In genomic region chr9:80277157-80277556, GRCm38 (mm10) we compare ENCODE assay signal across 16 mouse cellular contexts.
DNase-seq lines count a peak whose midpoint lies in the region; ATAC-seq and TF ChIP-seq lines count a peak whose summit lies in the region.
"Had no signal": no experiment of that assay in that cellular context is flagged by ENCODE, and none has a peak within 500 bp of the region (broad histone marks: within the 10 kb centered on the region; RNA-seq: fewer than 3 reads in every experiment).

No protein-coding gene starts in this region.

- ATAC-seq in midbrain, embryonic 11.5 days (ENCODE audit: low FRiP score): 0 out of 2 replicates have a peak, but pooled peaks have one; percentile 44
- no peak for ATAC-seq in midbrain, embryonic 16.5 days
- no peak for ATAC-seq in granulocyte monocyte progenitor cell, adult 5-6 weeks (replicated peaks; ENCODE audit: poor library complexity, severe bottlenecking)

- TF ChIP-seq CTCF in brain, embryonic 14.5 days (IDR thresholded peaks at IDR 0.05; ENCODE audit: borderline replicate concordance, extremely low read depth, insufficient read depth, insufficient read length): no peak

- H3K4me2 ChIP-seq in midbrain, embryonic 11.5 days: no peak overlapping the region
- H3K4me2 ChIP-seq in midbrain, embryonic 16.5 days (ENCODE audit: low read length): no peak overlapping the region
- H3K4me2 ChIP-seq: heart, embryonic 11.5 days; liver, embryonic 15.5 days had no signal

- no peak overlapping the region for H3K4me3 ChIP-seq in midbrain, embryonic 11.5 days (ENCODE audit: low read depth, low read length)
- H3K4me3 ChIP-seq in midbrain, embryonic 16.5 days (ENCODE audit: low read depth, low read length): no peak overlapping the region
- H3K4me3 ChIP-seq: forebrain, embryonic 10.5 days; hindbrain, embryonic 10.5 days; layer of hippocampus, adult 2 months; liver, embryonic 15.5 days had no signal

- peak; percentile 26 for DNase-seq in embryo, embryonic 10.5 days (ENCODE audit: low spot score)
- no peak for DNase-seq in embryo, embryonic 10 days (ENCODE audit: low spot score)
- peak; percentile 84 for DNase-seq in midbrain, embryonic 11.5 days (ENCODE audit: low spot score, missing footprints)
- DNase-seq in brain, embryonic 14.5 days (ENCODE audit: low read depth): peak; percentile 15
- peak; percentile 10 for DNase-seq in forelimb bud, embryonic 11.5 days (ENCODE audit: low read depth, low spot score)
- no peak for DNase-seq in T-cell, adult 2 months (ENCODE audit: low spot score)
- DNase-seq: kidney, adult 9 months; lung, postnatal 36 days; right cerebral cortex, postnatal 4 days had no signal

- no peak for TF ChIP-seq POLR2A in brain, embryonic 14.5 days (IDR thresholded peaks at IDR 0.05; ENCODE audit: borderline replicate concordance, extremely low read depth, insufficient read depth, insufficient read length, poor library complexity, severe bottlenecking)

- no peak overlapping the region for H3K9ac ChIP-seq in midbrain, embryonic 11.5 days (ENCODE audit: low read length)
- no peak overlapping the region for H3K9ac ChIP-seq in midbrain, embryonic 16.5 days (ENCODE audit: low read depth, low read length)
- H3K9ac ChIP-seq: liver, embryonic 15.5 days had no signal

- 49% methylated on average over 2 of the region's 2 CpGs for WGBS in midbrain, embryonic 11.5 days
- WGBS in midbrain, embryonic 16.5 days: 47% methylated on average over 2 of the region's 2 CpGs

- H3K27me3 ChIP-seq in midbrain, embryonic 11.5 days (ENCODE audit: control insufficient read depth, insufficient read depth, low read length): no peaks in the 10 kb centered on the region
- no peaks in the 10 kb centered on the region for H3K27me3 ChIP-seq in midbrain, embryonic 16.5 days (ENCODE audit: control insufficient read depth, insufficient read depth, low read depth, low read length)
- H3K27me3 ChIP-seq: liver, embryonic 15.5 days had no signal

- no peaks in the 10 kb centered on the region for H3K36me3 ChIP-seq in midbrain, embryonic 11.5 days (ENCODE audit: control insufficient read depth, insufficient read depth, low read length)
- no peaks in the 10 kb centered on the region for H3K36me3 ChIP-seq in midbrain, embryonic 16.5 days (ENCODE audit: control insufficient read depth, insufficient read depth, low read length)
- H3K36me3 ChIP-seq: forebrain, embryonic 10.5 days; hindbrain, embryonic 10.5 days had no signal

- no peaks in the 10 kb centered on the region for H3K9me3 ChIP-seq in midbrain, embryonic 11.5 days (ENCODE audit: control insufficient read depth, low read length)
- no peaks in the 10 kb centered on the region for H3K9me3 ChIP-seq in midbrain, embryonic 16.5 days (replicated peaks; ENCODE audit: control insufficient read depth, low read length, poor library complexity, severe bottlenecking)
- H3K9me3 ChIP-seq: forebrain, embryonic 10.5 days; hindbrain, embryonic 10.5 days; liver, embryonic 15.5 days had no signal

- no peaks in the 10 kb centered on the region for H3K4me1 ChIP-seq in midbrain, embryonic 11.5 days (ENCODE audit: control insufficient read depth, insufficient read depth, low read length)
- no peaks in the 10 kb centered on the region for H3K4me1 ChIP-seq in midbrain, embryonic 16.5 days (ENCODE audit: control insufficient read depth, insufficient read depth, low read length)
- H3K4me1 ChIP-seq: liver, embryonic 15.5 days had no signal

- H3K27ac ChIP-seq in midbrain, embryonic 11.5 days (ENCODE audit: low read depth, low read length): no peak overlapping the region
- no peak overlapping the region for H3K27ac ChIP-seq in midbrain, embryonic 16.5 days (ENCODE audit: low read length)
- H3K27ac ChIP-seq: forebrain, embryonic 10.5 days; hindbrain, embryonic 10.5 days; layer of hippocampus, adult 2 months; liver, embryonic 15.5 days had no signal

Comparison
In these comparisons a context has a peak if more than half of its experiments do, and no peak if none do; other contexts are left out.
1. DNase-seq: peak in embryo, embryonic 10.5 days (single experiment), midbrain, embryonic 11.5 days (single experiment), brain, embryonic 14.5 days (single experiment) and forelimb bud, embryonic 11.5 days (single experiment); none in embryo, embryonic 10 days (single experiment) and T-cell, adult 2 months (single experiment).